Mouse (Mus musculus): Measurements from ENCODE around the gene Sipa1l1. TPM values are rescaled to one million over a fixed set of nuclear protein-coding genes. Genes with fewer than 3 reads are reported as not detected.
A peak's percentile ranks its signal among the peaks of the same experiment; 100 is the strongest.

Sipa1l1 gene
- polyA plus RNA-seq, 1 experiment from 2014 or later: 33.3 TPM

DNA sequence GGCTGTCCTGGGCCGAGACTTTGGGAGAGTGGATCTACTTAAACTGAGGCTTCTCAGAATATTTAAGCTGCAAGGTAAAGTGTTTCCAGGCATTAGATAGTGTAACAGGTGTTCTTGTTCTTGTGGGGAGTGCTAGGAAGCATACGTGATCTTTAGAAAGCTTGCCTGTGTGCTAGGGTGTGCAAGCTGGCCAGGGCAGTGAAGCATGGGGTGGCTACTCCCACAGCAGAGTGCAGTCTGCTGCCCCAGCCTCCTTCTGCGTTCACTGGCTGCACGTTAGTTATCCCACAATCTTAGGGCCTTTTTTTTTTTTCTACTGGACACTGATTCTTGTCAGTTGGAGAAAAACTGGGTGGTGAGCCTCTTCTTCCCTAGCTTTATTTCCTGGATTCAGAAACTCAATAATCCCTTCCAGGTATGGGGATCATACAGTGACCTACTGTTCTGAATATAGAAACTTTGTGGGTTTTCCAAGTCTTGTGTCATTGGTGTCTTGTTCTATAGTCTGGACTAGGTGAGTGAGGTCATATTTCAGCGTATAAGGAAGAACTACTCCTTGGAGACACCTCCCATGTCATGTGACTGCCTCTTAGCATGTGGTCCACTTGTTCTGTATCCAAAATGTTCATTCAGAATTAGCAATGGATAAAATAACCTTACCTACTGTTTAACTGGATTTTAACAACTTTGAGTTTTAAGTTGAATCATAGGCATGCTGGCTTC lies 51.4 kb downstream of the Sipa1l1 start:
- 83% methylated on average over 5 of the region's 5 CpGs for WGBS
- H3K4me1 ChIP-seq: 0 out of 2 replicates have a peak, but pooled peaks cover 4% of the 10 kb centered on the region
- H3K9ac ChIP-seq: no peak overlapping the region

DNA sequence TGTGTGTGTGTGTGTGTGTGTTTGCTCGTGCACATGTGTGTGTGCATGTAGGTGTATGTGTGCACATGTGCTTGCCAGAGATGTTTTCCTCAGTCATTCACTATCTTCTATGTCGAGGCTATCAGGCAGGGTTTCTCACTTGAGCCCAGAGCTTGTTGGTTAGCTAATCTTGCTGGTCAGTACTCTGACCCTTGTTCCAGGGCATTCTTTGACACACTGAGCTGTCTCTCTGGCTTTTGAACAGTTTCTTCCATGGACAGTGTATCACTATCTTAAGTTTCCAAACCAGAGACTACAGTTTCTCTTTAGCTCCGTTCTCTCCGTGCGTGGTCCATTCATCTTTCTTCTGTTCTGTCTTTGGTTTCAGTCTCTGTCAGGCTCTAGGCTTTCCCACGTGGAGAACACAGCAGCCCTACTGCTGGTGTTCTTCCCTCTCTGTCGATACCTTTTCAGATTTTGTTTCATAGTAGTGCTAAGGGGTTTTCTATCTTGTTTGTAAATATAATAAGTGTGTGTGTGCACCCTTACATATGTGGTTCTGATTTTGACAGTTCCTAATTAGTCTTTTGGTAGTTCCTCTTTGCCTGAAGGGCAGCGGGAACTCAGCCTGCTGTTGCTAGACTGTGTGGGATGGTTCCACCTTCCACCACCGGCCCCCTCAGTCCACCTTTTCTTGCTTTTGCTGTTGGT lies 54.2 kb downstream of the Sipa1l1 start:
- Histone ChIP-seq H3K36me3 (no peaks in the 10 kb centered on the region), H3K4me3 (no peak overlapping the region), H3K9me3 (replicated peaks) (no peaks in the 10 kb centered on the region), H3K4me1 (peaks cover 12% of the 10 kb centered on the region), H3K9ac (no peak overlapping the region), H3K27ac (no peak overlapping the region), H3K27me3 (no peaks in the 10 kb centered on the region), H3K4me2 (replicated peaks) (no peak overlapping the region)
- no peak for ATAC-seq (ENCODE audit: low FRiP score)
- 79% methylated on average over 9 of the region's 9 CpGs for WGBS

More for the DNA sequence above, 51.4 kb downstream of the Sipa1l1 start:
- no peaks in the 10 kb centered on the region for H3K9me3 ChIP-seq (replicated peaks)
- no peak overlapping the region for H3K4me3 ChIP-seq
- H3K27me3 ChIP-seq: no peaks in the 10 kb centered on the region
- ATAC-seq (ENCODE audit: low FRiP score): no peak
- H3K36me3 ChIP-seq: no peaks in the 10 kb centered on the region
- no peak overlapping the region for H3K27ac ChIP-seq
- H3K4me2 ChIP-seq (replicated peaks): no peak overlapping the region

GRCm38 (mm10) chr12:82224848-82225247 lies 55.7 kb downstream of the Sipa1l1 start:
- Histone ChIP-seq H3K36me3 (no peaks in the 10 kb centered on the region), H3K9ac (no peak overlapping the region), H3K9me3 (replicated peaks) (no peaks in the 10 kb centered on the region), H3K27ac (no peak overlapping the region), H3K4me2 (replicated peaks) (no peak overlapping the region), H3K4me1 (peaks cover 12% of the 10 kb centered on the region), H3K27me3 (no peaks in the 10 kb centered on the region), H3K4me3 (no peak overlapping the region)
- ATAC-seq (ENCODE audit: low FRiP score): no peak
- WGBS: 92% methylated on average over 7 of the region's 7 CpGs

- Histone ChIP-seq H3K36me3 (no peaks in the 10 kb centered on the region), H3K4me3 (no peak overlapping the region), H3K27me3 (no peaks in the 10 kb centered on the region), H3K4me2 (replicated peaks) (no peak overlapping the region), H3K4me1 (peaks cover 12% of the 10 kb centered on the region), H3K9me3 (replicated peaks) (no peaks in the 10 kb centered on the region), H3K27ac (no peak overlapping the region), H3K9ac (no peak overlapping the region)
- ATAC-seq (ENCODE audit: low FRiP score): no peak
- 95% methylated on average over 2 of the region's 2 CpGs for WGBS
These were observed 56.2 kb downstream of the Sipa1l1 start for GRCm38 (mm10) chr12:82225278-82225677.

- no peaks in the 10 kb centered on the region for H3K9me3 ChIP-seq (replicated peaks)
- 44% methylated on average over 4 of the region's 4 CpGs for WGBS
- H3K4me3 ChIP-seq: no peak overlapping the region
- H3K4me1 ChIP-seq: peaks cover 16% of the 10 kb centered on the region
- H3K9ac ChIP-seq: no peak overlapping the region
- H3K4me2 ChIP-seq (replicated peaks): no peak overlapping the region
- no peak for ATAC-seq (ENCODE audit: low FRiP score)
- H3K36me3 ChIP-seq: no peaks in the 10 kb centered on the region
- H3K27me3 ChIP-seq: no peaks in the 10 kb centered on the region
- H3K27ac ChIP-seq: no peak overlapping the region
These were observed 56.7 kb downstream of the Sipa1l1 start for GRCm38 (mm10) chr12:82225751-82226228.

- Histone ChIP-seq H3K4me2 (replicated peaks) (no peak overlapping the region), H3K27me3 (no peaks in the 10 kb centered on the region), H3K9me3 (replicated peaks) (no peaks in the 10 kb centered on the region), H3K36me3 (no peaks in the 10 kb centered on the region), H3K9ac (no peak overlapping the region), H3K27ac (no peak overlapping the region), H3K4me1 (peaks cover 19% of the 10 kb centered on the region), H3K4me3 (no peak overlapping the region)
- ATAC-seq (ENCODE audit: low FRiP score): no peak
- 53% methylated on average over 6 of the region's 6 CpGs for WGBS
These were observed 57.4 kb downstream of the Sipa1l1 start for GRCm38 (mm10) chr12:82226311-82227066.

DNA sequence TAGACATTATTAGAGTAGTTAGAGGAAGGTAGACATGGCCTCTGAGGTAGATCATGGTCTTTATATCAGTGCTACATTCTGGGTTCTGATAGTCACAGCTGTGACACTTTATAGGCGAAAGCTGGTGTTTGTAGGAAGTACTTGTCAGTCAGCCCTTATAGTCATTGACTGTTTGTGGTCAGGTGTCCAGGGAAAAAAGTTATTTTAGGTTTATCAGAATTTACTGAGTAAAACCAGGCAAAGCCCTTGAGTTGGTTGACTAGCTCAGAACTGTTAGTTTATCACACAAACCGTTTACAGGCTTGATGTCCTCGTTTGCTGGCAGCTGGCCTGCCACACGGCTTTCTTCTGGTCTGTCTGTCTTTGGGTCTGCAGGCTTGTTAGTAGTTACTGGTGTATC lies 61.0 kb downstream of the Sipa1l1 start:
- Histone ChIP-seq H3K9me3 (replicated peaks) (no peaks in the 10 kb centered on the region), H3K9ac (no peak overlapping the region), H3K27ac (no peak overlapping the region), H3K4me3 (no peak overlapping the region), H3K4me2 (replicated peaks) (no peak overlapping the region), H3K36me3 (no peaks in the 10 kb centered on the region), H3K4me1 (peaks cover 29% of the 10 kb centered on the region), H3K27me3 (no peaks in the 10 kb centered on the region)
- no peak for ATAC-seq (ENCODE audit: low FRiP score)
- WGBS: 75% methylated on average over 4 of the region's 4 CpGs

- no peak overlapping the region for H3K4me2 ChIP-seq (replicated peaks)
- H3K36me3 ChIP-seq: no peaks in the 10 kb centered on the region
- H3K27me3 ChIP-seq: no peaks in the 10 kb centered on the region
- H3K4me1 ChIP-seq: peaks cover 24% of the 10 kb centered on the region
- ATAC-seq (ENCODE audit: low FRiP score): no peak
- no peak overlapping the region for H3K9ac ChIP-seq
- 82% methylated on average over 7 of the region's 7 CpGs for WGBS
- no peak overlapping the region for H3K4me3 ChIP-seq
- H3K27ac ChIP-seq: no peak overlapping the region
- no peaks in the 10 kb centered on the region for H3K9me3 ChIP-seq (replicated peaks)
These were observed 62.1 kb downstream of the Sipa1l1 start for GRCm38 (mm10) chr12:82231191-82231590.

DNA sequence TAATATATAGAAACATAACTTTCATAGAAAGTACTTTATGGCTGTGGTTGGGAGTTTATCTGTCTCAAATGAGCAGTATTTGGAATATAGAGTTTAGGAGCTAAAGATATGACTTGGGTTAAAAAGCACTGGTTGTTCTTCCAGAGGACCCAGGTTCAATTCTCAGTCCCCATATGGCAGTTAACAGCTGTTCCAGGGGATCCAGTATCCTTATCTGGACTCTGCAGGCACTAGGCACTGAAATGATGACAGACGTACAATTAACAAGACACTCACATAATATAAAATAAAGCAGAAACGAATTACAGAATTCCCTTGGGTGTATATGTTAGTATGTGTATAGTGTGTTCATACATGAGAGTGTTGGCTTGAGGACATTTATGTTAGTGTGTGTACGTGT lies 64.1 kb downstream of the Sipa1l1 start:
- WGBS: 77% methylated on average over 3 of the region's 3 CpGs
- no peak overlapping the region for H3K4me2 ChIP-seq (replicated peaks)
- no peak for ATAC-seq (ENCODE audit: low FRiP score)
- no peak overlapping the region for H3K27ac ChIP-seq
- H3K4me1 ChIP-seq: peaks cover 18% of the 10 kb centered on the region
- no peaks in the 10 kb centered on the region for H3K36me3 ChIP-seq
- no peak overlapping the region for H3K4me3 ChIP-seq
- H3K27me3 ChIP-seq: no peaks in the 10 kb centered on the region
- H3K9ac ChIP-seq: no peak overlapping the region
- H3K9me3 ChIP-seq (replicated peaks): no peaks in the 10 kb centered on the region

DNA sequence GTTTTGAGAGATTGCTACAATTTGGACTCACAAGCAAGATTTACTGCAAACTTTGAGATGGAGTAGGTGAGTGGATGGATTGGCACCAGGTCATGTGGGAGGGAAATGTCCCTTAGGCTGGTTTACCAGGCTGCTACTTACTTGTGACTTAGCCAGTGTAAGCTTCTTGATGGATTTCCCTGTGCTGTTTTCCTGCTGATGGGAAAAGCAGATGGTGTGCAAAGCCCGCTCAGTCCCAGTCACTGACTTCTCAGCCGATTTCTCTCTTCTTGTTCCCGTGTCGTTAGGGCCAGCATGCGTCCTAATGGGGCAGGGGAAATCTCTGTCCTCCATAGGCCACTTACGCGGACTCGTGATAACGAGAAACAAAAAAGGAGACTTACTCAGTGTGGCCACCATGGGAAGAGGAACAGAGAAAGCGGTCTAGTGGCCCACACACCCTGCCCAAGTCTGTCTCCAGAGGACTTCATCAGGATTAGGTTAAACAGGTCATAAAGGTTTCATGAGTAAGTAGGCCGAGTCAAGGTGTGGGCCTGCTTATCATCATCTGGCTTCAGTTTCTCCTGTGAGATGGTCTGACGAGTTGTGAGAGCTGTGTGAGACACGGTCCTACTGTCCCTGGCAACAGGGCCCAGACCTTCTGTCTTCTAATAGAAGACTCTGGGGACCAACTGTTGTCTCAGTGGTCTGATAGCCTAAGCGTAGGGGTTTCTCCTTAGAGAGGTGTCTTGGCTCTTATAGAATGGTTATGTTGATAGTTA lies 65.5 kb downstream of the Sipa1l1 start:
- 75% methylated on average over 14 of the region's 14 CpGs for WGBS
- no peak overlapping the region for H3K4me3 ChIP-seq
- H3K4me2 ChIP-seq (replicated peaks): no peak overlapping the region
- H3K4me1 ChIP-seq: peaks cover 18% of the 10 kb centered on the region
- ATAC-seq (ENCODE audit: low FRiP score): no peak
- no peaks in the 10 kb centered on the region for H3K36me3 ChIP-seq
- no peaks in the 10 kb centered on the region for H3K9me3 ChIP-seq (replicated peaks)
- no peaks in the 10 kb centered on the region for H3K27me3 ChIP-seq
- H3K9ac ChIP-seq: no peak overlapping the region
- no peak overlapping the region for H3K27ac ChIP-seq

DNA sequence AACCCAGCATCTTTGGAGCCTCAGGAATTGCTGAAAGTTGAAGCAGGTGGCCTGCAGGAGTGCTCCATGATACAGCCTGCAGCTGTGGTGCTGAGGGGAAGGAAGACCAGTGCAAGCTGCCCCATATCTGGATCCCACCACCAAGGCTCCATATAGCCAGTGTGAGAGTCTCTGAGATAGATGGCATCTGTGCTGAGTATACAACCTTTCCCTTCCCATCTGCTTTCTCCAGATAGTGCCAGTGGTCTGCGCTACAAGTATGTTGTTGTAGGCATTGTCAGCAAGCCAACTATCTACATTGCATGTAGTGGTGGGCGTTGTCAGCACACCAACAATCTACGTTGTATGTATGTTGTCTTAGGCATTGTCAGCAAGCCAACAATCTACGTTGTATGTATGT lies 68.0 kb downstream of the Sipa1l1 start:
- H3K4me2 ChIP-seq (replicated peaks): no peak overlapping the region
- peaks cover 5% of the 10 kb centered on the region for H3K4me1 ChIP-seq
- H3K9me3 ChIP-seq (replicated peaks): no peaks in the 10 kb centered on the region
- no peaks in the 10 kb centered on the region for H3K27me3 ChIP-seq
- no peak overlapping the region for H3K27ac ChIP-seq
- ATAC-seq (ENCODE audit: low FRiP score): no peak
- 91% methylated on average over 4 of the region's 4 CpGs for whole genome bisulfite sequencing
- H3K9ac ChIP-seq: no peak overlapping the region
- H3K4me3 ChIP-seq: no peak overlapping the region
- no peaks in the 10 kb centered on the region for H3K36me3 ChIP-seq

DNA sequence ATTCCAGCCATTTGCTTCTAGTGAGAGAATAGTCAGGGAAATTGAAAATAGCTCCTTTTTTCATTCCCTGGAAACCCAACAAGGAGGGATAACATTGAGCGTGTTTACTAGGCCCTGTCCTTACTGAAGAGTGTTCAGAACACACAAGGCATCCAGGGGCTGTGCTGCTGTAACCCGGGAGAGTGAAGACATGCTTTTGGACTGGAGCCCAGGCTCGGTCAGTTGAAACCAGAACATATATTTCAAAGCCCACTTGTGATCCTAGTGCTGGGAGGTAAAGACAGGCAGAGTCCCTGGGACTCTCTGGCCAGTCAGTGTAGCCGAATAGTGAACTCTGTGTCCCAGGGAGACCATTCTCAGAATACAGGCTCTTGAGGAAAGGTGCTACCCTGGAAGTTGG lies 68.8 kb downstream of the Sipa1l1 start:
- no peak overlapping the region for H3K9ac ChIP-seq
- H3K36me3 ChIP-seq: no peaks in the 10 kb centered on the region
- H3K27ac ChIP-seq: peak overlapping the region; percentile 30; the same call in 1 of the 2 replicates
- H3K9me3 ChIP-seq (replicated peaks): no peaks in the 10 kb centered on the region
- H3K4me2 ChIP-seq (replicated peaks): no peak overlapping the region
- H3K27me3 ChIP-seq: no peaks in the 10 kb centered on the region
- no peak for ATAC-seq (ENCODE audit: low FRiP score)
- H3K4me3 ChIP-seq: no peak overlapping the region
- no peaks in the 10 kb centered on the region for H3K4me1 ChIP-seq
- 65% methylated on average over 4 of the region's 4 CpGs for WGBS
